Mouse (Mus musculus) C2C12 (cell line): ENCODE measurements around the gene Dab2ip. TPM values are rescaled to one million over a fixed set of nuclear protein-coding genes. Genes with fewer than 3 reads are reported as not detected.

Experiments used
- H3K27me3 ChIP-seq: one replicate; pipeline ENCODE4 v1.6.1; 2011; ENCODE audit not compliant: control insufficient read depth, insufficient read depth, insufficient read length
- H3K36me3 ChIP-seq: one replicate; pipeline ENCODE4 v1.6.1; 2011; ENCODE audit not compliant: control insufficient read depth, insufficient read depth
- H3K4me3 ChIP-seq: one replicate; pipeline ENCODE4 v1.5.1; 2011; ENCODE audit warnings: mild to moderate bottlenecking, control low read depth; ENCODE audit not compliant: poor library complexity, insufficient read depth, severe bottlenecking
- H3K79me2 ChIP-seq: one replicate; pipeline ENCODE4 v1.6.1; 2011; ENCODE audit not compliant: control insufficient read depth, insufficient read depth
- H3K79me3 ChIP-seq: one replicate; pipeline ENCODE4 v1.6.1; 2011; ENCODE audit warnings: low read depth, control low read depth
- H3ac ChIP-seq: one replicate; pipeline ENCODE3; 2011; ENCODE audit warnings: low read depth; ENCODE audit not compliant: control insufficient read depth, insufficient read length
- CEBPB ChIP-seq: IDR thresholded peaks from one replicate; pipeline ENCODE4 v1.6.1; 2011; ENCODE audit warnings: low read depth, mild to moderate bottlenecking, control low read depth, moderate library complexity
- CTCF ChIP-seq: IDR thresholded peaks from one replicate; pipeline ENCODE4 v1.5.1; 2011; ENCODE audit not compliant: control insufficient read depth, insufficient read depth, insufficient read length
- FOSL1 ChIP-seq: IDR thresholded peaks from one replicate; pipeline ENCODE4 v1.8.0; 2011; ENCODE audit warnings: mild to moderate bottlenecking, low read length; ENCODE audit not compliant: poor library complexity, insufficient read depth, severe bottlenecking
- MAX ChIP-seq: IDR thresholded peaks from one replicate; pipeline ENCODE4 v1.6.1; 2011; ENCODE audit warnings: mild to moderate bottlenecking, control low read depth
- MYOD1 ChIP-seq: IDR thresholded peaks from one replicate; pipeline ENCODE4 v1.6.1; 2011; ENCODE audit warnings: low read depth; ENCODE audit not compliant: control insufficient read depth, insufficient read length
- MYOG ChIP-seq: IDR thresholded peaks from one replicate; pipeline ENCODE4 v1.6.1; 2011; ENCODE audit not compliant: control insufficient read depth, insufficient read length; ENCODE audit errors: extremely low read depth
- USF1 ChIP-seq: IDR thresholded peaks from one replicate; pipeline ENCODE4 v1.6.1; 2011; ENCODE audit warnings: low read depth, mild to moderate bottlenecking, control low read depth, moderate library complexity
- polyA plus RNA-seq: library from polyadenylated mRNA; unstranded; fragments of >200 nt; fragmentation: generic; extraction: Trizol; gene quantifications from one replicate; pipeline ENCODE4 v1.2.1, GENCODE M21; 2012; ENCODE audit warnings: missing spikeins

Dab2ip gene
- polyA plus RNA-seq, 1 experiment = 27.9 TPM

- no peaks in the 10 kb centered on the region for H3K79me2 ChIP-seq
- H3K36me3 ChIP-seq = no peaks in the 10 kb centered on the region
- H3K27me3 ChIP-seq = no peaks in the 10 kb centered on the region
- no peak overlapping the region for H3K4me3 ChIP-seq
- H3K79me3 ChIP-seq = no peaks in the 10 kb centered on the region
- no peak for TF ChIP-seq CEBPB
- no peak for TF ChIP-seq MYOG
- no peak for TF ChIP-seq FOSL1
- TF ChIP-seq USF1 = no peak
- H3ac ChIP-seq = no peak overlapping the region
Measured at GRCm38 (mm10) chr2:35739669-35740254, 181.7 kb downstream of the Dab2ip start.

GRCm38 (mm10) chr2:35745876-35746275 lies 187.8 kb downstream of the Dab2ip start:
- no peaks in the 10 kb centered on the region for H3K79me3 ChIP-seq
- H3K27me3 ChIP-seq = no peaks in the 10 kb centered on the region
- H3ac ChIP-seq = no peak overlapping the region
- no peak for TF ChIP-seq CTCF
- TF ChIP-seq CEBPB = no peak
- TF ChIP-seq MAX = no peak
- no peak for TF ChIP-seq MYOG
- TF ChIP-seq MYOD1 = no peak
- no peak for TF ChIP-seq FOSL1
- no peak for TF ChIP-seq USF1
- no peaks in the 10 kb centered on the region for H3K79me2 ChIP-seq
- H3K36me3 ChIP-seq = no peaks in the 10 kb centered on the region
- H3K4me3 ChIP-seq = no peak overlapping the region

GRCm38 (mm10) chr2:35746638-35747037 lies 188.6 kb downstream of the Dab2ip start:
- Histone ChIP-seq H3K4me3 (no peak overlapping the region), H3ac (no peak overlapping the region), H3K79me2 (no peaks in the 10 kb centered on the region), H3K36me3 (no peaks in the 10 kb centered on the region), H3K79me3 (no peaks in the 10 kb centered on the region), H3K27me3 (no peaks in the 10 kb centered on the region)
- TF ChIP-seq CEBPB = no peak
- no peak for TF ChIP-seq FOSL1
- TF ChIP-seq CTCF = no peak
- TF ChIP-seq MYOD1 = no peak
- no peak for TF ChIP-seq MYOG
- no peak for TF ChIP-seq MAX
- TF ChIP-seq USF1 = no peak

- no peak for TF ChIP-seq CEBPB
- no peak for TF ChIP-seq MYOD1
- no peak for TF ChIP-seq CTCF
- TF ChIP-seq MAX = no peak
- no peak for TF ChIP-seq FOSL1
- TF ChIP-seq USF1 = no peak
- no peak for TF ChIP-seq MYOG
Measured at GRCm38 (mm10) chr2:35747371-35748035, 189.4 kb downstream of the Dab2ip start.

GRCm38 (mm10) chr2:35750533-35751141 lies 192.6 kb downstream of the Dab2ip start:
- H3ac ChIP-seq = no peak overlapping the region
- H3K4me3 ChIP-seq = no peak overlapping the region
- no peaks in the 10 kb centered on the region for H3K79me3 ChIP-seq
- TF ChIP-seq CTCF = no peak
- TF ChIP-seq MYOG = no peak
- no peak for TF ChIP-seq MYOD1
- TF ChIP-seq FOSL1 = no peak
- H3K36me3 ChIP-seq = no peaks in the 10 kb centered on the region
- no peaks in the 10 kb centered on the region for H3K27me3 ChIP-seq
- H3K79me2 ChIP-seq = no peaks in the 10 kb centered on the region

More at GRCm38 (mm10) chr2:35747371-35748035, 189.4 kb downstream of the Dab2ip start:
- H3ac ChIP-seq = no peak overlapping the region
- H3K4me3 ChIP-seq = no peak overlapping the region
- H3K27me3 ChIP-seq = no peaks in the 10 kb centered on the region
- H3K36me3 ChIP-seq = no peaks in the 10 kb centered on the region
- H3K79me3 ChIP-seq = no peaks in the 10 kb centered on the region
- no peaks in the 10 kb centered on the region for H3K79me2 ChIP-seq
